7 mouse cellular contexts compared by ENCODE assay signal in the genomic region with DNA sequence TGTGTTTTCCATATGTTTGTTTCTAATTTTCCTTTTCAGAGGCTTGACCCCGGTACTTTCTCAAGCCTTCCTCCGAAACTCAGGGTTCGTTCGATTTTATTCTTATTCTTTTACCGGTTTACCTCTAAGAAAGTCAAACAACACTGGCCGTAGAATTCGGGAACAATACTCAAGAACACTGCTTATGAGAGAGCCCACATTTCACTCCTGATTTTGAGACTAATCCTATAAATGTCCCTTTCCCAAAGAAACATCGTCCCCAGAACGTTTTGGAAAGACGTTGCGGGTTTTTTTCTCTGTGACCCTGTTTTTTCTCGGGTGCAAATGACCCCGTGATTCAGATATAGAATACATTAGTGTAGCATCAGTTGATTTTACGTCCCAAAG. TPM values are rescaled to one million over a fixed set of nuclear protein-coding genes. Genes with fewer than 3 reads are reported as not detected.
DNase-seq lines count a peak whose midpoint lies in the region; ATAC-seq lines count a peak whose summit lies in the region.

No protein-coding gene starts in this region.

- whole genome bisulfite sequencing in limb, embryonic 12.5 days = 11% methylated on average over 14 of the region's 14 CpGs
- 7% methylated on average over 14 of the region's 14 CpGs for WGBS in stomach, embryonic 14.5 days

- H3K27ac ChIP-seq in limb, embryonic 12.5 days = no peak overlapping the region
- no peak overlapping the region for H3K27ac ChIP-seq in stomach, embryonic 14.5 days (ENCODE audit: low read length)

- H3K4me2 ChIP-seq in limb, embryonic 12.5 days = peak overlapping the region; percentile 49
- H3K4me2 ChIP-seq in stomach, embryonic 14.5 days (replicated peaks; ENCODE audit: low read depth, low read length) = peak overlapping the region; percentile 37

- ATAC-seq in megakaryocyte, adult 5-6 weeks (ENCODE audit: poor library complexity, severe bottlenecking) = no peak
- 0 out of 2 replicates have a peak, but pooled peaks have one; percentile 2 for ATAC-seq in erythroid progenitor cell, adult 5-6 weeks (replicated peaks; ENCODE audit: low FRiP score, poor library complexity, severe bottlenecking)
- no peak for ATAC-seq in limb, embryonic 12.5 days (ENCODE audit: insufficient number of reproducible peaks, insufficient read depth, low FRiP score, low TSS enrichment, low read depth)
- ATAC-seq in stomach, embryonic 14.5 days (ENCODE audit: insufficient number of reproducible peaks, insufficient read depth, low FRiP score, low read depth) = peak; percentile 19; the same call in 1 of the 2 replicates

- H3K36me3 ChIP-seq in megakaryocyte, embryonic 14.5 days (replicated peaks; ENCODE audit: low read length) = no peaks in the 10 kb centered on the region
- H3K36me3 ChIP-seq in limb, embryonic 12.5 days = no peaks in the 10 kb centered on the region
- no peaks in the 10 kb centered on the region for H3K36me3 ChIP-seq in stomach, embryonic 14.5 days (ENCODE audit: control insufficient read depth, insufficient read depth, low read length)

- DNase-seq in frontal cortex, postnatal 14 days (ENCODE audit: low spot score in 2 of 2) = no peak
- DNase-seq in left cerebral cortex, postnatal 36 days (ENCODE audit: low spot score in 2 of 2) = no peak

- intact Hi-C loops in left cerebral cortex, postnatal 36 days (cut with DNase I) = no loop called here

- no peaks in the 10 kb centered on the region for H3K9me3 ChIP-seq in megakaryocyte, embryonic 14.5 days
- H3K9me3 ChIP-seq in limb, embryonic 12.5 days = no peaks in the 10 kb centered on the region
- no peaks in the 10 kb centered on the region for H3K9me3 ChIP-seq in stomach, embryonic 14.5 days (ENCODE audit: control insufficient read depth, low read depth, low read length)

- no peak overlapping the region; the same call in 1 of the 2 replicates for H3K9ac ChIP-seq in limb, embryonic 12.5 days (replicated peaks)
- H3K9ac ChIP-seq in stomach, embryonic 14.5 days (replicated peaks; ENCODE audit: low read depth, low read length) = 0 out of 2 replicates have a peak overlapping the region, but pooled peaks have one; percentile 7

- H3K4me3 ChIP-seq in megakaryocyte, embryonic 14.5 days (replicated peaks) = peak overlapping the region; percentile 88
- peak overlapping the region; percentile 61 for H3K4me3 ChIP-seq in limb, embryonic 12.5 days (replicated peaks)
- H3K4me3 ChIP-seq in stomach, embryonic 14.5 days (ENCODE audit: low read depth, low read length) = peak overlapping the region; percentile 49

- peaks cover 3% of the 10 kb centered on the region; the same call in 1 of the 2 replicates for H3K4me1 ChIP-seq in megakaryocyte, embryonic 14.5 days
- no peaks in the 10 kb centered on the region; the same call in 1 of the 2 replicates for H3K4me1 ChIP-seq in limb, embryonic 12.5 days (replicated peaks)
- no peaks in the 10 kb centered on the region for H3K4me1 ChIP-seq in stomach, embryonic 14.5 days (ENCODE audit: control insufficient read depth, insufficient read depth, low read length)

- peaks cover 3% of the 10 kb centered on the region for H3K27me3 ChIP-seq in megakaryocyte, embryonic 14.5 days (replicated peaks)
- H3K27me3 ChIP-seq in limb, embryonic 12.5 days = no peaks in the 10 kb centered on the region; the same call in 1 of the 2 replicates
- no peaks in the 10 kb centered on the region for H3K27me3 ChIP-seq in stomach, embryonic 14.5 days (ENCODE audit: control insufficient read depth, insufficient read depth, low read length)

RNA-seq across cellular contexts. Expression of a gene that starts 19.7 kb away (rescaled TPM):
- polyA plus RNA-seq in megakaryocyte, embryonic 14.5 days (2012; ENCODE audit: insufficient read depth, low replicate concordance) = 9.2 TPM in 1 of 2 replicates, not detected in the other
- 499 and 513 TPM in 2 replicates for total RNA-seq in megakaryocyte, adult 5-6 weeks (2015)
- total RNA-seq in megakaryocyte, adult 5-6 weeks (2017) = 540 and 572 TPM in 2 replicates
- total RNA-seq in erythroid progenitor cell, adult 5-6 weeks (2015; ENCODE audit: low replicate concordance) = 78.6 and 80.1 TPM in 2 replicates
- total RNA-seq in erythroid progenitor cell, adult 5-6 weeks (2017; ENCODE audit: low replicate concordance) = 29.8 and 53.5 TPM in 2 replicates
- 4.5 and 5.3 TPM in 2 replicates for polyA plus RNA-seq in limb, embryonic 12.5 days (2016; fragmentation: Nextera tagmentation; extraction: Ambion mirVana)
- 11.1 and 14.8 TPM in 2 replicates for polyA plus RNA-seq in stomach, embryonic 14.5 days (2014; fragmentation: Nextera tagmentation; extraction: Ambion mirVana)
- 10 to 100 TPM in 1 of 2 experiments, 1 to 10 TPM in 1; 9.0 to 13.6 TPM for total RNA-seq in left cerebral cortex, postnatal 36 days (2021)

RNA-seq across cellular contexts. Expression of a gene that starts 26.4 kb away (rescaled TPM):
- 0.07 TPM in 1 of 2 replicates, not detected in the other for polyA plus RNA-seq in megakaryocyte, embryonic 14.5 days (2012; ENCODE audit: insufficient read depth, low replicate concordance)
- 34.6 and 34.8 TPM in 2 replicates for total RNA-seq in megakaryocyte, adult 5-6 weeks (2015)
- 30.0 and 47.4 TPM in 2 replicates for total RNA-seq in megakaryocyte, adult 5-6 weeks (2017)
- total RNA-seq in erythroid progenitor cell, adult 5-6 weeks (2015; ENCODE audit: low replicate concordance) = 12.2 and 20.2 TPM in 2 replicates
- total RNA-seq in erythroid progenitor cell, adult 5-6 weeks (2017; ENCODE audit: low replicate concordance) = 7.3 and 7.6 TPM in 2 replicates
- polyA plus RNA-seq in limb, embryonic 12.5 days (2016; fragmentation: Nextera tagmentation; extraction: Ambion mirVana) = 0.17 and 0.21 TPM in 2 replicates
- polyA plus RNA-seq in stomach, embryonic 14.5 days (2014; fragmentation: Nextera tagmentation; extraction: Ambion mirVana) = 0.74 and 0.91 TPM in 2 replicates
- not detected for total RNA-seq in left cerebral cortex, postnatal 36 days (2021)

Comparison
In these comparisons a context has a peak if more than half of its experiments do, and no peak if none do; other contexts are left out.
1. ATAC-seq: peak in erythroid progenitor cell, adult 5-6 weeks (single experiment) and stomach, embryonic 14.5 days (single experiment); none in megakaryocyte, adult 5-6 weeks (single experiment) and limb, embryonic 12.5 days (single experiment).
2. RNA of a gene that starts 19.7 kb away (total RNA-seq): 499 to 572 TPM in megakaryocyte, adult 5-6 weeks; 29.8 to 80.1 TPM in erythroid progenitor cell, adult 5-6 weeks and 9.0 to 13.6 TPM in left cerebral cortex, postnatal 36 days; every median in the first group is over 4 times any median in the second.
3. RNA of a gene that starts 26.4 kb away (total RNA-seq): 30.0 to 47.4 TPM in megakaryocyte, adult 5-6 weeks and 7.3 to 20.2 TPM in erythroid progenitor cell, adult 5-6 weeks; not detected in left cerebral cortex, postnatal 36 days; every median in the first group is over 4 times any median in the second.
4. Peak in every context shown above with its lines, with median percentiles within 50 percentile points of each other: H3K4me3 ChIP-seq.